Mouse (Mus musculus): ENCODE measurements around the gene Taar8a.

- TF ChIP-seq POLR2A (IDR thresholded peaks at IDR 0.05; ENCODE audit: low read depth, low read length): no peak
- no peak for TF ChIP-seq CTCF (IDR thresholded peaks at IDR 0.05; ENCODE audit: extremely low read depth, insufficient read depth, insufficient read length, insufficient replicate concordance)
Observed at GRCm38 (mm10) chr10:24107747-24108146, 31.4 kb downstream of the Taar8a start.
